Mouse (Mus musculus): ENCODE results near the gene Idh3a. TPM values are rescaled to one million over a fixed set of nuclear protein-coding genes. Genes with fewer than 3 reads are reported as not detected.
A peak's percentile ranks its signal among the peaks of the same experiment; 100 is the strongest.

Gene Idh3a
- polyA plus RNA-seq (2016; fragmentation: Nextera tagmentation; extraction: Ambion mirVana): 100 and 101 TPM in 2 replicates

- whole genome bisulfite sequencing: under 1% methylated on average over 69 of the region's 73 CpGs
- no peaks in the 10 kb centered on the region for H3K9me3 ChIP-seq
Observed at GRCm38 (mm10) chr9:54586199-54587061, at the start of gene Idh3a. TSS of gene Idh3a (plus strand) at chr9:54586334.

GRCm38 (mm10) chr9:54537030-54537429, 49.1 kb upstream of the Idh3a start:
- Histone ChIP-seq H3K4me2 (replicated peaks) (no peak overlapping the region), H3K9ac (no peak overlapping the region), H3K27ac (no peak overlapping the region), H3K36me3 (no peaks in the 10 kb centered on the region), H3K4me1 (peaks cover 7% of the 10 kb centered on the region; the same call in 1 of the 2 replicates), H3K27me3 (no peaks in the 10 kb centered on the region), H3K4me3 (no peak overlapping the region), H3K9me3 (no peaks in the 10 kb centered on the region)
- WGBS: 50% methylated on average over 4 of the region's 4 CpGs
- no peak for ATAC-seq (ENCODE audit: insufficient number of reproducible peaks, insufficient read depth, low FRiP score, low TSS enrichment)

More at GRCm38 (mm10) chr9:54586199-54587061, at the start of gene Idh3a:
- peaks cover 13% of the 10 kb centered on the region for H3K4me1 ChIP-seq
- peak; percentile 98 for ATAC-seq (ENCODE audit: insufficient number of reproducible peaks, insufficient read depth, low FRiP score, low TSS enrichment)
- no peak within 1 kb of the TSS for H3K27ac ChIP-seq
- peak within 1 kb of the TSS; percentile 78 for H3K4me3 ChIP-seq
- no peaks in the 10 kb centered on the region for H3K27me3 ChIP-seq
- peak within 1 kb of the TSS; percentile 78 for H3K9ac ChIP-seq
- H3K4me2 ChIP-seq (replicated peaks): peak within 1 kb of the TSS; percentile 93
- peaks cover 10% of the 10 kb centered on the region; the same call in 1 of the 2 replicates for H3K36me3 ChIP-seq

GRCm38 (mm10) chr9:54537480-54537879, 48.7 kb upstream of the Idh3a start:
- Histone ChIP-seq H3K9me3 (no peaks in the 10 kb centered on the region), H3K4me1 (peaks cover 7% of the 10 kb centered on the region; the same call in 1 of the 2 replicates), H3K9ac (no peak overlapping the region), H3K4me3 (no peak overlapping the region), H3K36me3 (no peaks in the 10 kb centered on the region), H3K27ac (no peak overlapping the region), H3K27me3 (no peaks in the 10 kb centered on the region), H3K4me2 (replicated peaks) (no peak overlapping the region)
- ATAC-seq (ENCODE audit: insufficient number of reproducible peaks, insufficient read depth, low FRiP score, low TSS enrichment): no peak
- 85% methylated on average over 3 of the region's 3 CpGs for WGBS

- 95% methylated on average over 3 of the region's 3 CpGs for WGBS
- Histone ChIP-seq H3K9me3 (no peaks in the 10 kb centered on the region), H3K27ac (no peak overlapping the region), H3K4me2 (replicated peaks) (no peak overlapping the region), H3K4me3 (no peak overlapping the region), H3K36me3 (no peaks in the 10 kb centered on the region), H3K9ac (no peak overlapping the region), H3K4me1 (peaks cover 7% of the 10 kb centered on the region; the same call in 1 of the 2 replicates), H3K27me3 (no peaks in the 10 kb centered on the region)
- ATAC-seq (ENCODE audit: insufficient number of reproducible peaks, insufficient read depth, low FRiP score, low TSS enrichment): no peak
Observed at GRCm38 (mm10) chr9:54538244-54538643, 47.9 kb upstream of the Idh3a start.

GRCm38 (mm10) chr9:54538684-54539083, 47.5 kb upstream of the Idh3a start, which contains the start of gene Sh2d7:
TSS of gene Sh2d7 (plus strand) at chr9:54538984.
- Histone ChIP-seq H3K9me3 (no peaks in the 10 kb centered on the region), H3K4me2 (replicated peaks) (no peak within 1 kb of the TSS), H3K27ac (no peak within 1 kb of the TSS), H3K9ac (no peak within 1 kb of the TSS), H3K4me1 (peaks cover 7% of the 10 kb centered on the region; the same call in 1 of the 2 replicates), H3K4me3 (no peak within 1 kb of the TSS), H3K36me3 (no peaks in the 10 kb centered on the region), H3K27me3 (no peaks in the 10 kb centered on the region)
- ATAC-seq (ENCODE audit: insufficient number of reproducible peaks, insufficient read depth, low FRiP score, low TSS enrichment): no peak
- 89% methylated on average over 14 of the region's 14 CpGs for WGBS

- no peaks in the 10 kb centered on the region for H3K9me3 ChIP-seq
- ATAC-seq (ENCODE audit: insufficient number of reproducible peaks, insufficient read depth, low FRiP score, low TSS enrichment): no peak
- no peak overlapping the region for H3K27ac ChIP-seq
- H3K4me3 ChIP-seq: no peak overlapping the region
- H3K9ac ChIP-seq: no peak overlapping the region
- H3K4me1 ChIP-seq: no peaks in the 10 kb centered on the region
- no peak overlapping the region for H3K4me2 ChIP-seq (replicated peaks)
- WGBS: 76% methylated on average over 5 of the region's 5 CpGs
- H3K27me3 ChIP-seq: no peaks in the 10 kb centered on the region
- H3K36me3 ChIP-seq: no peaks in the 10 kb centered on the region
Observed at GRCm38 (mm10) chr9:54540801-54541200, 45.3 kb upstream of the Idh3a start.

- Histone ChIP-seq H3K4me1 (no peaks in the 10 kb centered on the region), H3K9ac (no peak overlapping the region), H3K27me3 (no peaks in the 10 kb centered on the region), H3K36me3 (no peaks in the 10 kb centered on the region), H3K9me3 (no peaks in the 10 kb centered on the region), H3K4me2 (replicated peaks) (no peak overlapping the region), H3K4me3 (no peak overlapping the region), H3K27ac (no peak overlapping the region)
- 76% methylated on average over 9 of the region's 9 CpGs for WGBS
- no peak for ATAC-seq (ENCODE audit: insufficient number of reproducible peaks, insufficient read depth, low FRiP score, low TSS enrichment)
Observed at GRCm38 (mm10) chr9:54544212-54544953, 41.8 kb upstream of the Idh3a start.

- no peak overlapping the region for H3K4me3 ChIP-seq
- 85% methylated on average over 4 of the region's 4 CpGs for WGBS
- H3K4me2 ChIP-seq (replicated peaks): no peak overlapping the region
- no peak overlapping the region for H3K27ac ChIP-seq
- no peak overlapping the region for H3K9ac ChIP-seq
- no peak for ATAC-seq (ENCODE audit: insufficient number of reproducible peaks, insufficient read depth, low FRiP score, low TSS enrichment)
- no peaks in the 10 kb centered on the region for H3K4me1 ChIP-seq
- H3K36me3 ChIP-seq: no peaks in the 10 kb centered on the region
- no peaks in the 10 kb centered on the region for H3K27me3 ChIP-seq
- H3K9me3 ChIP-seq: no peaks in the 10 kb centered on the region
Observed at GRCm38 (mm10) chr9:54544954-54545315, 41.2 kb upstream of the Idh3a start.

GRCm38 (mm10) chr9:54547536-54547935, 38.6 kb upstream of the Idh3a start:
- Histone ChIP-seq H3K4me1 (no peaks in the 10 kb centered on the region), H3K9ac (no peak overlapping the region), H3K27ac (no peak overlapping the region), H3K9me3 (no peaks in the 10 kb centered on the region), H3K36me3 (no peaks in the 10 kb centered on the region), H3K4me2 (replicated peaks) (no peak overlapping the region), H3K27me3 (no peaks in the 10 kb centered on the region), H3K4me3 (no peak overlapping the region)
- no peak for ATAC-seq (ENCODE audit: insufficient number of reproducible peaks, insufficient read depth, low FRiP score, low TSS enrichment)
- 19% methylated on average over 5 of the region's 5 CpGs for WGBS

- no peaks in the 10 kb centered on the region for H3K4me1 ChIP-seq
- H3K27me3 ChIP-seq: no peaks in the 10 kb centered on the region
- ATAC-seq (ENCODE audit: insufficient number of reproducible peaks, insufficient read depth, low FRiP score, low TSS enrichment): no peak
- H3K4me2 ChIP-seq (replicated peaks): no peak overlapping the region
- no peak overlapping the region for H3K9ac ChIP-seq
- no peaks in the 10 kb centered on the region for H3K9me3 ChIP-seq
- no peak overlapping the region for H3K4me3 ChIP-seq
- no peaks in the 10 kb centered on the region for H3K36me3 ChIP-seq
- 88% methylated on average over 6 of the region's 6 CpGs for WGBS
- no peak overlapping the region for H3K27ac ChIP-seq
Observed at GRCm38 (mm10) chr9:54549433-54549832, 36.7 kb upstream of the Idh3a start.

GRCm38 (mm10) chr9:54552409-54552808, 33.7 kb upstream of the Idh3a start:
- no peaks in the 10 kb centered on the region for H3K27me3 ChIP-seq
- H3K4me1 ChIP-seq: no peaks in the 10 kb centered on the region
- no peak overlapping the region for H3K9ac ChIP-seq
- H3K36me3 ChIP-seq: no peaks in the 10 kb centered on the region
- no peak for ATAC-seq (ENCODE audit: insufficient number of reproducible peaks, insufficient read depth, low FRiP score, low TSS enrichment)
- 23% methylated on average over 5 of the region's 5 CpGs for WGBS
- no peak overlapping the region for H3K4me3 ChIP-seq
- H3K9me3 ChIP-seq: no peaks in the 10 kb centered on the region
- H3K27ac ChIP-seq: no peak overlapping the region
- no peak overlapping the region for H3K4me2 ChIP-seq (replicated peaks)

GRCm38 (mm10) chr9:54555044-54555443, 31.1 kb upstream of the Idh3a start:
- Histone ChIP-seq H3K9me3 (no peaks in the 10 kb centered on the region), H3K36me3 (no peaks in the 10 kb centered on the region), H3K4me3 (no peak overlapping the region), H3K4me1 (peaks cover 7% of the 10 kb centered on the region; the same call in 1 of the 2 replicates), H3K9ac (no peak overlapping the region), H3K27ac (no peak overlapping the region), H3K4me2 (replicated peaks) (no peak overlapping the region), H3K27me3 (no peaks in the 10 kb centered on the region)
- no peak for ATAC-seq (ENCODE audit: insufficient number of reproducible peaks, insufficient read depth, low FRiP score, low TSS enrichment)
- 74% methylated on average over 2 of the region's 2 CpGs for WGBS

Data from embryonic facial prominence, embryonic 12.5 days (tissue).